Mouse (Mus musculus) embryonic fibroblast, embryonic 13.5 days (primary cell): ENCODE measurements at regions not wholly inside any gene's neighbourhood (a gene's known extent, or its start where the extent isn't known, plus 50 kb on each side); places are given as distances from the start of the nearest gene placed in this dataset.

Experiments
- CTCF ChIP-seq: IDR thresholded peaks from 2 replicates; pipeline ENCODE4 v1.5.1; 2011; ENCODE audit warnings: mild to moderate bottlenecking, control low read depth, low read length, moderate library complexity, borderline replicate concordance; ENCODE audit not compliant: insufficient read depth
- POLR2A ChIP-seq: IDR thresholded peaks from 2 replicates; pipeline ENCODE4 v1.6.1; 2011; ENCODE audit warnings: low read depth, mild to moderate bottlenecking, control low read depth, low read length, moderate library complexity

DNA sequence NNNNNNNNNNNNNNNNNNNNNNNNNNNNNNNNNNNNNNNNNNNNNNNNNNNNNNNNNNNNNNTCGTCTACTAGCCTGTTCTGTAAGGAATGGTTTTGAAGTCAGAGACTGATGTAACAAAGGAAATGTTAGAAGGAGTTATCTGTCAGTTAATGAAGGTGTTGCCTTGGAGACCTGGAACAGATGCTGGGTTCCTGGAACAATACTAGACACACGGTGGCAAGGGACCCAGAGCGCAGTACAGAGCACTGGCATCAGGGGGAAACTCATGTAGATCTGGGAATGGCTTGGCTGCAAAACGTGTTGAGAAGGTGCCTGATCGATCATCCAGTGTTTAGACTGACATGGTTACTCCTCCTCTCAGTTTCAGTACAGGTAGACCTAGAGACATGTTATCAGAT, 493.6 kb upstream of the Arid1b start:
- TF ChIP-seq CTCF = no peak
- no peak for TF ChIP-seq POLR2A
